Mouse (Mus musculus) G1E-ER4 (cell line): ENCODE results near the gene Osbpl9. TPM values are rescaled to one million over a fixed set of nuclear protein-coding genes. Genes with fewer than 3 reads are reported as not detected.

Experiments used
- GATA1 ChIP-seq: IDR thresholded peaks from one replicate; pipeline ENCODE4 v1.8.0; 2012; ENCODE audit warnings: low read length, inconsistent platforms
- polyA plus RNA-seq: library from polyadenylated mRNA; stranded (reverse); fragments of >175 nt; gene quantifications from 2 replicates; pipeline ENCODE4 v1.2.3, GENCODE M21; 2012

Gene Osbpl9
- polyA plus RNA-seq, 1 experiment, result 5.4 TPM

GRCm38 (mm10) chr4:109173369-109173768, 28.7 kb downstream of the Osbpl9 start:
- TF ChIP-seq GATA1, result no peak

GRCm38 (mm10) chr4:109165521-109166173, 36.4 kb downstream of the Osbpl9 start:
- no peak for TF ChIP-seq GATA1

GRCm38 (mm10) chr4:109156481-109157261, 45.4 kb downstream of the Osbpl9 start:
- TF ChIP-seq GATA1, result no peak

- TF ChIP-seq GATA1, result no peak
These were observed 46.0 kb downstream of the Osbpl9 start for GRCm38 (mm10) chr4:109156073-109156472.

GRCm38 (mm10) chr4:109150214-109150613, 51.9 kb downstream of the Osbpl9 start:
- no peak for TF ChIP-seq GATA1

- no peak for TF ChIP-seq GATA1
These were observed 52.7 kb downstream of the Osbpl9 start for GRCm38 (mm10) chr4:109149411-109149810.

GRCm38 (mm10) chr4:109147278-109148038, 54.6 kb downstream of the Osbpl9 start:
- no peak for TF ChIP-seq GATA1

- no peak for TF ChIP-seq GATA1
These were observed 59.0 kb downstream of the Osbpl9 start for GRCm38 (mm10) chr4:109143091-109143490.

GRCm38 (mm10) chr4:109138551-109138950, 63.5 kb downstream of the Osbpl9 start:
- no peak for TF ChIP-seq GATA1

- no peak for TF ChIP-seq GATA1
These were observed 65.5 kb downstream of the Osbpl9 start for GRCm38 (mm10) chr4:109136475-109137125.

GRCm38 (mm10) chr4:109134955-109135354, 67.1 kb downstream of the Osbpl9 start:
- no peak for TF ChIP-seq GATA1

GRCm38 (mm10) chr4:109131256-109131872, 70.7 kb downstream of the Osbpl9 start:
- TF ChIP-seq GATA1, result no peak

GRCm38 (mm10) chr4:109128971-109129370, 73.1 kb downstream of the Osbpl9 start:
- TF ChIP-seq GATA1, result no peak

- TF ChIP-seq GATA1, result no peak
These were observed 74.1 kb downstream of the Osbpl9 start for GRCm38 (mm10) chr4:109128017-109128416.

GRCm38 (mm10) chr4:109126834-109127564, 75.1 kb downstream of the Osbpl9 start:
- TF ChIP-seq GATA1, result no peak
